Mouse (Mus musculus) lung, postnatal 4 days (tissue): Measurements from ENCODE around the gene Tmem79.
"Not testable (repeated sequence)": the region's sequence is repeated elsewhere in the genome, so short reads cannot be mapped to it uniquely, and the experiment has no call there.

Experiments used
- DNase-seq, 2 experiments: peaks; one replicate each; pipeline ENCODE4 v3.0.0; 2021

Tmem79 gene

DNA sequence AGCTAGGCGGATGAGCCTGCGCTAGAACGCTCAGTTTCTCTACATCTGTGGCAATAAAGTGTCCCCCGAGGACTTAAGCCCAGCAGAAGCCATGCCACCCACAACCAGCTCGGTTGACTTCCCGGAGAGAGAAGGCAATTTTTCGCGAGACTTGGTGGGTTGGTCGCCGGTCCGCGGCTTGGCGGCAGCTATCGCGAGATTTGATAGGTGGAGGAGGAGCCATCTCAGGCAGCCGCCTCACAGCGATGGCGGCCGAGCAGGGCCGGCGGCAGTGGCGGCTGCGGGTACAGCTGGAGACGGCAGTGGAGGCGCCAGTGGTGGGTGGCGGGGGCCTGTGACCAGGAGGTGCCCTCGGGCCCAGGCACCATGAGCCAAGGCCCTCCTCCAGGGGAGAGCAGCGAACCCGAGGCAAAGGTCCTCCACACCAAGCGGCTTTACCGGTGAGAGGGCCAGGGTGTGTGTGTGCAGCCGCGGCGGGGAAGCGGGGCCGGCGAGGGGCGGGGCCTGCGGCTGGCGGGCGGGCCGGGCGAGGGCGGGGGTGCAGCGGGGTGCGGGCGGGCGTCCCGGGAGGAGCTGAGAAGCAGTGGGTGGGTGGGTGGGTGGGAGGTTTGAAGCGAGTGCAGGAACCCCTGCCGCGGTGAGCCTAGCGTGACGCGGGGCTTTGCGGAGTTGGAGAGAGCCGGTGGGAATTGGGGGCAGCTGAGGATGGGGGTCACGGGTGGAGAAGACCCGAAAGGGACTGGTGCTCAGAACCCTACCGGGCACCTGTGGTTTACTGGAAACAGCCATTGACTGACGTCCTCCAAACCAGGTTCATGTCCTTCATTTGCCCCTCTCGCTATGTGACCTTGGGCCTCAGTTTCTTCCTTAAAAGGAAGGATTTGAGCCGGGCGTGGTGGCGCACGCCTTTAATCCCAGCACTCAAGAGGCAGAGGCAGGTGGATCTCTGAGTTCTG, at the start of gene Tmem79, which contains the start of gene Smg5:
Tmem79 (minus strand) TSS at position 91 of the 956 bp plus-strand sequence.
Smg5 (plus strand) TSS at position 203 of the 956 bp plus-strand sequence.
- DNase-seq = peak; percentile 97 to 98

DNA sequence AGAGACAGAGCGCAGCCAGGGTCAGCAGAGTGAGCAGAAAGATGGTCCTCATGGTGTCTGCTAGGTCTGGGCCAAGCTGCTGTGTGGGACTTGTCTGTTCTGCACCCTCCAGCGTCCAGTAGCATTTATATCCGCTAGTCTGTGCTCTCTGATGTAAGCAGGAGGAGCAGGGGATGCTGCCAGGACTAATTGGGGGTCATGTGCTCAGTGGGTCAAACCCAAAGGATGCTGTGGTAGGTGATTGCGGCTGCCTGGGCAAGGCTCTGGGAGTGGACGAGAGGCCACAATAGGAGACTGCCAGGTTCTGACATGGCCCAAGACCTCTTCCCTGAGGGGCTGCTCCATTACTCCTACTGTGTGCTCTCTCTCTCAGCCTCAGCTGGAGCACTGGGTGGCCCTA, 48.4 kb upstream of the Tmem79 start, which contains the start of gene Bglap:
Bglap (minus strand) TSS at position 101 of the 400 bp plus-strand sequence.
- no peak for DNase-seq

DNA sequence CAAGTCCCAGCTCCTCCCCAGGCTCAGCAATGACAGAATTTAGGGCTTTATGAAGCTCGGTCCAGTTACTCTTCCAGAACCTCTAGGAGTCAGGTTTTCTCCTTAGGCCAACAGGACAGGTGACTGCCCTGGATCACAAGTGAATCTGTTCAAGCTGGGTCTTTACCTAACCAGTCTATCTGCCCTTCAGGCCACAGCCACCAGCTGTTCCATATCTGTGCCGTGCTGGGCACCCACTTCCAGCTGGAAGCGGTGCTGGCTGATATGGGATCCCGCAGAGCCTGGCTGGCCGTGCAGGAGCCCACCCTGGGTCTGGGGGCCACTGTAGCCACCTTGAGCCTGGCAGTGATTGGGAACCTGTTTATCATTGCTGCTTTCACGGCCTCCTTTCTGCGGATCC, 46.4 kb upstream of the Tmem79 start:
- DNase-seq = not testable (repeated sequence)

DNA sequence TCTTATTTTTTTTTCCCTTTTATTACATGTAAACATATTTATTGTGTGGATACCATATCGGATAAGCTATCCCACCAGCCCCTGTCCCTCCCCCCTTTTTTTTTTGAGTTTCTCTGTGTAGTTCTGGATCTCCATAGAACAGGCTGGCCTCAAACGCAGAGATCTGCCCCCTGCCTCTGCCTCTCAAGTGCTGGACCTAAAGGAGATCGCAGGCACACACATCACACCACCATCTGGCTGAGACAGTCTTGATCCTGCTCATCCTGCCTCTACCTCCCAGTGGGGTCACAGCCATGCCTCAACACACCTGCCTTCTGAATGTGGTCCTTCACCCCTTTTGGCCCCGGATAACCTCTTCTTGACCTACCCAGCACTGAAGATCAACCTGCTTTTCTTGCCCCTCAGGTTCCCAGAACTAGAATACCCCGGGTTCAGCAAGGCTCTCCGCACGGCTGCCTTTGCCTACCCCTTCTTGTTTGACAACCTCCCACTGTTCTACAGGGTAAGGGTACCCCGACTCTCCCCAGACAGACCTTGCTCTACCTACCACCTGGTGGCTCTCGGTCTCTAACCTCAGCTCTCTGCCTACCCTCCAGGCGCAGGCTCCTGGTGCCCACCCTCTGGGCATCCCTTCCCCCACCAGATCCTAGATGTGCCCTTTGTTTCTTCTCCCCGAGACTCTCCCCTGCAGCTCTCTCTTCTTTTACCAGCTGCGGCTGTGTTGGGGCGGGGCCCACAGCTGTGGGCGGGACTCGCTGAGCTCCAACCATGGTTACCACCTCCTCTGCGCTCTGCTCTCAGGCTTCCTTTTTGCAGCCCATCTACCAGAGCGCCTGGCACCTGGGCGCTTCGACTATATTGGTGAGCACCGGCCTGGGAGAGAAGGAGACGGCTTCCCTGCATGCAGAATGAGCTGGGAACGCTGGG, 45.7 kb upstream of the Tmem79 start:
- DNase-seq = peak in 1 of 2 experiments; percentile 38

DNA sequence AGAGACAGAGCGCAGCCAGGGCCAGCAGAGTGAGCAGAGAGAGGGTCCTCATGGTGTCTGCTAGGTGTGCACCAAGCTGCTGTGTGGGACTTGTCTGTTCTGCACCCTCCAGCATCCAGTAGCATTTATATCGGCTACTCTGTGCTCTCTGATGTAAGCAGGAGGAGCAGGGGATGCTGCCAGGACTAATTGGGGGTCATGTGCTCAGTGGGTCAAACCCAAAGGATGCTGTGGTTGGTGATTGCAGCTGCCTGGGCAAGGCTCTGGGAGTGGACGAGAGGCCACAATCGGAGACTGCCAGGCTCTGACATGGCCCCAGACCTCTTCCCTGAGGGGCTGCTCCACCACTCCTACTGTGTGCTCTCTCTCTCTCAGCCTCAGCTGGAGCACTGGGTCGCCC, 42.7 kb upstream of the Tmem79 start, which contains the start of gene Bglap2:
Bglap2 (minus strand) TSS at position 101 of the 400 bp plus-strand sequence.
- not testable (repeated sequence) for DNase-seq

DNA sequence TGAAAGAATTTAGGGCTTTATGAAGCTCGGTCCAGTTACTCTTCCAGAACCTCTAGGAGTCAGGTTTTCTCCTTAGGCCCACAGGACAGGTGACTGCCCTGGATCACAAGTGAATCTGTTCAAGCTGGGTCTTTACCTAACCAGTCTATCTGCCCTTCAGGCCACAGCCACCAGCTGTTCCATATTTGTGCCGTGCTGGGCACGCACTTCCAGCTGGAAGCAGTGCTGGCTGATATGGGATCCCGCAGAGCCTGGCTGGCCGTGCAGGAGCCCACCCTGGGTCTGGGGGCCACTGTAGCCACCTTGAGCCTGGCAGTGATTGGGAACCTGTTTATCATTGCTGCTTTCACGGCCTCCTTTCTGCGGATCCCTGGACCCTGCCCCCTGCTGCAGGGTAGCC, 40.7 kb upstream of the Tmem79 start:
- DNase-seq = not testable (repeated sequence)

DNA sequence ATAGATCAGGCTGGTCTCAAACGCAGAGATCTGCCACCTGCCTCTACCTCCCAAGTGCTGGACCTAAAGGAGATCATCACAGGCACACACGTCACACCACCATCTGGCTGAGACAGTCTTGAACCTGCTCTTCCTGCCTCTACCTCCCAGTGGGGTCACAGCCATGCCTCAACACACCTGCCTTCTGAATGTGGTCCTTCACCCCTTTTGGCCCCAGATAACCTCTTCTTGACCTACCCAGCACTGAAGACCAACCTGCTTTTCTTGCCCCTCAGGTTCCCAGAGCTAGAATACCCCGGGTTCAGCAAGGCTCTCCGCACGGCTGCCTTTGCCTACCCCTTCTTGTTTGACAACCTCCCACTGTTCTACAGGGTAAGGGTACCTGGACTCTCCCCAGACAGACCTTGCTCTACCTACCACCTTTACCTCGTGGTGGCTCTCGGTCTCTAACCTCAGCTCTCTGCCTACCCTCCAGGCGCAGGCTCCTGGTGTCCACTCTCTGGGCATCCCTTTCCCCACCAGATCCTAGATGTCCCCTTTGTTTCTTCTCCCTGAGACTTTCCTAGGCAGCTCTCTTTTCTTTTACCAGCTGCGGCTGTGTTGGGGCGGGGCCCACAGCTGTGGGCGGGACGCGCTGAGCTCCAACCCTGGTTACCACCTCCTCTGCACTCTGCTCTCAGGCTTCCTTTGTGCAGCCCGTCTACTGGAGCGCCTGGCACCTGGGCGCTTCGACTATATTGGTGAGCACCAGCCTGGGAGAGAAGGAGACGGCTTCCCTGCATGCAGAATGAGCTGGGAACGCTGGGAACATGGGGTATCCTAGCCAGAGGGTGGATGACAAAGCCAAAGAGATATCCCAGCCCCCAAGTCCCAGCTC, 40.0 kb upstream of the Tmem79 start:
- DNase-seq = not testable (repeated sequence)

DNA sequence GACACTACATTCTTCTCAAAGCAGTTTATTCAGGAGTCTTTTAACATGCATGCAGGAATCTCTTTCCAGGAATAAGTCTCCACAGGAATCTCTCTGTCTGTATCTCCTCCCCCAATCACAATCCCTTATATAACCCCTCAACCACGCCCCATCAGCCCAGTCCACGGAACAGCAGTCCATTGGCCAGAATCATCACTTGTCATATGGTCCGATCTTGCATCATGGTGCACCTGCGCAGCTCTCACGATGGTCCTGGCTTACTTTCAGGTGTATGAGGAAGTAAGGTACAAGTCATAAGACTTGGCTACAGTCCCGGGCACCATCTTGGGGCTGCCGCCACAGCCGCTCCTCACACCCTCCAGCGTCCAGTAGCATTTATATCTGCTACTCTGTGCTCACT, 36.7 kb upstream of the Tmem79 start, which contains the start of gene Bglap3:
Bglap3 (minus strand) TSS at position 101 of the 400 bp plus-strand sequence.
- DNase-seq = not testable (repeated sequence)

DNA sequence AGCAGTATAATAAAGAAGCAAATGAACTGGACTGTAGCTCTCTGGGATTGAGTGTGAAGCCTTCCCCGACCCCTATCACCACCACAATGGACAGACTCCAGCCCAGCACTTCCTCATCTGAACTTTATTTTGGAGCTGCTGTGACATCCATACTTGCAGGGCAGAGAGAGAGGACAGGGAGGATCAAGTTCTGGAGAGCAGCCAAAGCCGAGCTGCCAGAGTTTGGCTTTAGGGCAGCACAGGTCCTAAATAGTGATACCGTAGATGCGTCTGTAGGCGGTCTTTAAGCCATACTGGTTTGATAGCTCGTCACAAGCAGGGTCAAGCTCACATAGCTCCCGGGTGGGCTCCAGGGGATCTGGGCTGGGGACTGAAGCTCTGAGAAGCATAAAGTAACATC, 32.6 kb upstream of the Tmem79 start:
- DNase-seq = not testable (repeated sequence)

DNA sequence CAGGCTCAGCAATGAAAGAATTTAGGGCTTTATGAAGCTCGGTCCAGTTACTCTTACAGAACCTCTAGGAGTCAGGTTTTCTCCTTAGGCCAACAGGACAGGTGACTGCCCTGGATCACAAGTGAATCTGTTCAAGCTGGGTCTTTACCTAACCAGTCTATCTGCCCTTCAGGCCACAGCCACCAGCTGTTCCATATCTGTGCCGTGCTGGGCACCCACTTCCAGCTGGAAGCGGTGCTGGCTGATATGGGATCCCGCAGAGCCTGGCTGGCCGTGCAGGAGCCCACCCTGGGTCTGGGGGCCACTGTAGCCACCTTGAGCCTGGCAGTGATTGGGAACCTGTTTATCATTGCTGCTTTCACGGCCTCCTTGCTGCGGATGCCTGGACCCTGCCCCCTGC, 31.6 kb upstream of the Tmem79 start:
- not testable (repeated sequence) for DNase-seq

DNA sequence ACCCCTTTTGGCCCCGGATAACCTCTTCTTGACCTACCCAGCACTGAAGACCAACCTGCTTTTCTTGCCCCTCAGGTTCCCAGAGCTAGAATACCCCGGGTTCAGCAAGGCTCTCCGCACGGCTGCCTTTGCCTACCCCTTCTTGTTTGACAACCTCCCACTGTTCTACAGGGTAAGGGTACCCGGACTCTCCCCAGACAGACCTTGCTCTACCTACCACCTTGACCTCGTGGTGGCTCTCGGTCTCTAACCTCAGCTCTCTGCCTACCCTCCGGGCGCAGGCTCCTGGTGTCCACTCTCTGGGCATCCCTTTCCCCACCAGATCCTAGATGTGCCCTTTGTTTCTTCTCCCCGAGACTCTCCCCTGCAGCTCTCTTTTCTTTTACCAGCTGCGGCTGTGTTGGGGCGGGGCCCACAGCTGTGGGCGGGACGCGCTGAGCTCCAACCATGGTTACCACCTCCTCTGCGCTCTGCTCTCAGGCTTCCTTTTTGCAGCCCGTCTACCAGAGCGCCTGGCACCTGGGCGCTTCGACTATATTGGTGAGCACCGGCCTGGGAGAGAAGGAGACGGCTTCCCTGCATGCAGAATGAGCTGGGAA, 31.0 kb upstream of the Tmem79 start:
- peak; percentile 60 for DNase-seq

DNA sequence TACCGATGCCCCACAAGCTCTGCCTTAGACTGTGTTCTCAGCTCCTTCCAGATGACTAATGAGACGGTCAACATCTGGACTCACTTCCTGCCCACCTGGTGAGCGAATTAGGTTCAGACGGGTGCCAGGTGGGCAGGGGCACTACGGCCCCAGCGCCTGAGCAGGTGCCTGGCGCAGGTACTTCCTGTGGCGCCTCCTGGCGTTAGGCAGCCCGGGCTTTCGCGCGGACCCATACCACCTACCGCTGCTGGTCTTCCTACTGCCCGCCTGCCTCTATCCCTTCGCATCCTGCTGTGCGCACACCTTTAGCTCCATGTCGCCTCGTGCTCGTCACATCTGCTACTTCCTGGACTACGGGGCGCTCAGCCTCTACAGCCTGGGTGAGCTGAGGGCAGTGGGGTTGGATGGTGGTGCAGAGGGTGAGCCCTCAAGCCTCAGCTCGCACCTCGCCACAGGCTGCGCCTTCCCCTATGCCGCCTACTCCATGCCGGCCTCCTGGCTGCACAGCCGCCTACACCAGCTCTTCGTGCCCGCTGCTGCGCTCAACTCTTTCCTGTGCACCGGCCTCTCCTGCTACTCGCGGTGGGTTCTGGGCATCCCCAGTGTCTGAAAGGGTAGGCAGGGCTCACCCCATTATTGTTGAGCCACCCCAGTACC, 29.9 kb upstream of the Tmem79 start:
- no peak for DNase-seq

DNA sequence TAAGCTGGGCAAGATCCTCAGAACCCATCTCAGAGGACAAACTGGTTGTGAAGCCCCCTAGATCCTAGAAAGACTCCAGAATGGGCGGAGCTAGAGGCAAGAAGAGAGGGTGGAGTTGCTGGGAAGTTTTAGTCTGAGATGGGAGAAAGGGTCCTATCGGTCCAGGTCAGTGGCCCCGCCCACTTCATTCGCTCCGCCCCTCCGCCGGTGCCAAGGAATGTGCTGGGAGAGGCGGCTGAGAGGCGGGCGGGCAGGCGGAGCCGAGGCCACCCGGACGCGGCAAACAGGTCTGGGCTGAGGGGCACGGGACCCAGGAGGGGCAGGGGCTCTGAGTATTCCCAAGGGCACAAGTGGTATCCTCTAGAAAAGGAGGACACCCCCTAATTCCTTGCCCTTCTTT, 28.4 kb upstream of the Tmem79 start, which contains the start of gene Paqr6:
Paqr6 (plus strand) TSS at position 248 of the 400 bp plus-strand sequence.
- peak; percentile 83 to 86 for DNase-seq

DNA sequence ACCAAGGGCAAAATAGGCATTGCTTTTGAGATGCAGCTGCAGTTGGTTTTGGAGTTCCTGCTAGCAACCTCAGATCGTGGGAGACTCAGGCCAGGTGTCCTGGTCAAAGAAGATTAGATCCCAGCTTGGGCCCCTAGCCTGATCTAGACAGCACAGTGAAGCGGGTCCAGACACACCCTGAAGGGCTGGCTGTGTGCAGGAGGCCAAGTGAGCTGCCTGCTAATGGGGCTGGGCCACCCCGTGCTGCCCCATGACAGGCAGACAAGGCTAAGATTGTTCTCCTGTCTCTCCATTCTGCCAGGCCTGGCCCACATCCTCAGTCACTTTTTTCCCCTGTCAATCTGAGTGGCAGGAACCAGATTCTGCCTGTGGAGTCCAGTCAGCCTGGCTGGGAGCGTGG, 27.8 kb upstream of the Tmem79 start:
- DNase-seq = peak in 1 of 2 experiments; percentile 45

DNA sequence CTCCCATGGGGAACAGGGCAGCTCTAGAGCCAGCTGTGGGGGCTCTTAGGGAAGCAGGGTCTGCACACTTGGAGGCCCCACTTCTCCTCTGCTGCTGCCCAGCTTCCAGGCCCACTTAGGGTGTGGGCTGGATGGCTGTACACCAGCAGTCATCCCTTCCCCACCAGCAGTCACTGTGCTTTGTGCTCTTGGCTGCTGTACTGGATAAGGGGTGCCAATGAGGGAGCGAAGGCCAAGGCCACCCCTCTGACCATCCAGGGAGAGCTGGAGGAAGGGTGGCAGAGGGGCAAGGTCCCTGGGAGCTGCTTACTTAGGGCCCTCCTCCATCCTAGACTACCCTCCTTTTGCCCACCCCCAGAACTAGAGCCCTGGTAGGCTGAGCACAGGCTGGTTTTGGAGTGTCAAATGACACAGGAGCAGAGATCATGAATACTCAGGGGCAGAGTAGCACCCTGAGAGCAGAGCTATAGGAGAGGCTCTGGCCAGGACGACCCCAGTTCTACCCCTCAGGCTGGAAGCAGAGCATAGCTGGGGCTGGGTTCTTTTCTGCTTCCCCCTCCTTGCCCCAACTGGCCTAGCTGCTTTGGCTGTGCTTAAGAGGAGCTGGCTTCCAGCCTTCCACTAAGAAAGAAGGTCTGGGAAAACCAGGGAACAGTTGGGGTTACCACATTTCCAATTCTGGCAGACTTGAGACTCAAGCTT, 25.8 kb upstream of the Tmem79 start:
- no peak for DNase-seq

DNA sequence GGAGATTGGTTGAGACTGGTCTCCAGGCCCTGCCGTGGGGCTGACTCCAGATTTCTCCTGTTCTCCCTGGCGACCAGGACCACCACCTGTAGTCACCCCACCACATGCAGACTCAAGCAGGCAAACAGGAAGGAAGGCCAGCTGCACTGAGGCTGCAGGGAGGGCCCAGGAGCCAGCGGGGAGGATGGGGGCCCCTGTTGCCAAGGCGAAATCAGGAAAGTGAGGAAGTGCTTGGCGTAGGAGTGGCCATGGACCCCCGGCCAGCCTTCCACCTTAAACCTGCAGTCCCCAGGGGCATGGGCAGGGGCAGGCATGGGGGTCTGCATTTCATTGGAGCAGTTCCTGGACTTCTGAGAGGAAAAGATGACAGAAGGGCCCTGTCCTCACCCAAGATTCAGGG, 25.1 kb upstream of the Tmem79 start:
- DNase-seq = no peak

DNA sequence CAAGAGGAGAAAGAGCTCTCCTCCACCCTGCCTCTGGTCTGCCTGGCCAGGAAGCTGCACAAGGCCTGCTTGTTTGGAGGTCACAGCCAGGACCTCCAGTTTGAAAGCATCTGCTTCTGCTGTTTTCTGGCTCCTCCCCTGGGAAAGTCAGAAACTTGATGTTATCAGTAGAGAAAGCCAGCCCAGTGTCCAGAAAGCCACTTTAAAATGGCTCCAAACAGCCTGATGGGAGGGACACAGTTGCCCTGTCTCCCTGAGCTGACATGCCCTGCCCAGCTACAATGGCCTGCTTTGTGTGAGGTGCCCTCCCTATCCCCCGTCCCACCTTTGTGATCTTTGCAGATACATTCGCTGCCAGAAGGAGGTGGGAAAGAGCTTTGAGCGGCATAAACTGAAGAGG, 24.0 kb upstream of the Tmem79 start:
- no peak for DNase-seq

DNA sequence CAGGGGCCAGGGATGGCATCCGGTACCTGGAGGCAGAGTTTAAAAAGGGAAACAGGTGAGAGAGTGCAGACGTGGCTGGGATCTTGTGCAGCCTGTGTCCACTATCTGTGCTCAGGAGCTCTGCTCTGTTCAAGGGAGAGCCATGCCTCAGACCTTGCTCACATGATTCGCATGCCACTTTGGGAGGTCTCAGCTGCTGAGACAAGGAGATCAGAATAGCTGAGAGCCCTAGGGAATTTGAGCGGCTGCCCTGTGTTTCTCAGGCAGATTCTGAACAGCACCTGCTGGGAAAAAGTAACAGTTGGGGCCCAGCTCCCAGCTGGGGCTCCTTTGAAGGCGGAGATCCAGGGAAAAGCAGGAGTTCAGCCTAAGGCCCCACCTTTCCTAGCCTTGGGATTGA, 23.6 kb upstream of the Tmem79 start:
- no peak for DNase-seq

DNA sequence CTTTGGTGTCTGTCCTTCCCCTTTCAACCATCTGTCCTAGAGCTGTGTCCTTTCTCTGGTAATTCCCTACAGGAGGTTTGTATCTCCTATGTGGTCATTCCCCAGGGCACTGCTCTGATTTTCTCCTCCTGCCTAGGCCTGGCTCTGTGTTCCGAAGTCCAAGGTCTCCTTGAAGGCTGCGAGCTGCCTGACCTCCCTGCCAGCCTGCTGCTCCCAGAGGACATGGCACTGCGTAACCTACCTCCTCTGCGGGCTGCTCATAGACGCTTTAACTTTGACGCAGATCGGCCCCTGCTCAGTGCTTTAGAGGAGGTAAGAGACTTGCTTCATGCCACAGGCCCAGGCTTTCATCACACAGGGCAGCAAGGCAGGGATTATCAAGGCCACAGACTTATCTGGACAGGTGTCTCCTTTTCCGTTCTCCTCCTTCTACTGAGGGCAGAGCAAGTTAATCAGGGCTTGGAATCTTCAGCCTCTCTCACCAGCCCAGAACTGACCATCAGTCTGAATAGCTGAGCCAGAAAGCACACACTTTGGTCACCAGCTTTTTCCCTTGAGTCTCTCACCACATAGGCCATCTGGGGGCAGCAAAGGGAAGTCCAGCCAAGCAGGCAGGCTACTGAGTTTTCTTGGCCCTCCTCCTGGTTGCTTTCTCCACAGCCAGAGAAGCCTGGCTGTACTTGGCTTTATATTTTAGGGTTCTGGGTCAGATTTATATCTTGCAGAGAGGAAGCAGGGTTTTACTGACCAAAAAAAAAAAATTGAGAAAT, 18.6 kb upstream of the Tmem79 start:
- DNase-seq = no peak
